Mouse (Mus musculus): ENCODE measurements around the gene Oasl2.

GRCm38 (mm10) chr5:114883022-114883421 lies 13.7 kb upstream of the Oasl2 start:
- TF ChIP-seq POLR2A (IDR thresholded peaks at IDR 0.05; ENCODE audit: low read depth, low read length) (no peak), CTCF (conservative IDR thresholded peaks at IDR 0.05; ENCODE audit: insufficient read depth, insufficient read length, low read depth, low read length) (no peak)

Data from kidney, adult 2 months (tissue).